Mouse (Mus musculus): ENCODE results near the gene Acsf3. TPM values are rescaled to one million over a fixed set of nuclear protein-coding genes. Genes with fewer than 3 reads are reported as not detected.

The Acsf3 gene
- total RNA-seq (2021): 10 to 100 TPM; 14.3 to 15.0 TPM
- long read RNA-seq, experiment 1, partial matches to known transcripts: 3 of 10 reads
- long read RNA-seq, experiment 1, other reads (novel, unspliced or antisense): 1 of 10 reads
- long read RNA-seq, experiment 2, partial matches to known transcripts: 0 of 9 reads
- long read RNA-seq, experiment 2, other reads (novel, unspliced or antisense): 3 of 9 reads

- peak; percentile 64 for DNase-seq
Observed at GRCm38 (mm10) chr8:122775285-122776155, at the start of gene Acsf3. Gene Acsf3 (plus strand): TSS chr8:122775486.

DNA sequence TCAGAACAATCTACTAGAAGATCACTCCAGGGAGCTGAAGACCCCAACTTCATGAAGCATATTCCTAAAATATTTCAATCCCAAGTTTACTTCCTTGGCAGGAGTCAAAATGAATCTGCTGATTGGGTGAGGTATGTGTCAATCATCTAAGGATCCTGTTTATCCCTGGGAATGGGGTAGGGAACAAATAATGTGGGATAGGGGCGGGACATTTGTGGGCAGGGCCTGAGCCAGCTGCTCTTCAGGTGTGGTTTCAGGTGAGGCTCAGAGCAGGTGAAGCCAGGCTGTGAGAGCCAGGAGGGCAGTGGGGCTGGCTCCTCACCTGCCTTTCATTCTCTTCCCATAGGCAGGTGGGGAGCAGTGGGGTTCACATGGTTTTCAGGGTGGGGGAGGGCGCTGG is 48.5 kb upstream of the Acsf3 start:
- no peak for DNase-seq

DNA sequence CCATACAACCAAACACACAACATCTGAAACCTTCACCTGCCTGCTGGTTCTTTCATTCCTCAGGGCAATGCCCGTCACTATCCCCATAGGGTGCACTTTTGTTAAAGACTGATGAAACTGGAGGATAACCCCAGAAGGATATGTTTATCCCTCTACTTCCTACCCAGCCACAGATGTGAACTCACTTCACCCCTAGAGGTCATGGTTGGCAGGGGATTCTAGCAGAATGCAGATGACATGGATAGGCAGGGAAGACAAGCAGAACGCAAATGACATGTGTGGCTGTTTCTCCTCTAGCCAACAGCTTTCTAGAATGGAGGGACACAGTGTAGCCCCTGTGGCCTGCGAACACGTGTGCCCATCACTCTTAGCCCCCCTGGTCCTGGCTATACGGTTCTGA is 47.9 kb upstream of the Acsf3 start:
- DNase-seq: no peak

- no peak for DNase-seq
Observed at GRCm38 (mm10) chr8:122728630-122729029, 46.7 kb upstream of the Acsf3 start.

GRCm38 (mm10) chr8:122735110-122735509 is 40.2 kb upstream of the Acsf3 start:
- no peak for DNase-seq

DNA sequence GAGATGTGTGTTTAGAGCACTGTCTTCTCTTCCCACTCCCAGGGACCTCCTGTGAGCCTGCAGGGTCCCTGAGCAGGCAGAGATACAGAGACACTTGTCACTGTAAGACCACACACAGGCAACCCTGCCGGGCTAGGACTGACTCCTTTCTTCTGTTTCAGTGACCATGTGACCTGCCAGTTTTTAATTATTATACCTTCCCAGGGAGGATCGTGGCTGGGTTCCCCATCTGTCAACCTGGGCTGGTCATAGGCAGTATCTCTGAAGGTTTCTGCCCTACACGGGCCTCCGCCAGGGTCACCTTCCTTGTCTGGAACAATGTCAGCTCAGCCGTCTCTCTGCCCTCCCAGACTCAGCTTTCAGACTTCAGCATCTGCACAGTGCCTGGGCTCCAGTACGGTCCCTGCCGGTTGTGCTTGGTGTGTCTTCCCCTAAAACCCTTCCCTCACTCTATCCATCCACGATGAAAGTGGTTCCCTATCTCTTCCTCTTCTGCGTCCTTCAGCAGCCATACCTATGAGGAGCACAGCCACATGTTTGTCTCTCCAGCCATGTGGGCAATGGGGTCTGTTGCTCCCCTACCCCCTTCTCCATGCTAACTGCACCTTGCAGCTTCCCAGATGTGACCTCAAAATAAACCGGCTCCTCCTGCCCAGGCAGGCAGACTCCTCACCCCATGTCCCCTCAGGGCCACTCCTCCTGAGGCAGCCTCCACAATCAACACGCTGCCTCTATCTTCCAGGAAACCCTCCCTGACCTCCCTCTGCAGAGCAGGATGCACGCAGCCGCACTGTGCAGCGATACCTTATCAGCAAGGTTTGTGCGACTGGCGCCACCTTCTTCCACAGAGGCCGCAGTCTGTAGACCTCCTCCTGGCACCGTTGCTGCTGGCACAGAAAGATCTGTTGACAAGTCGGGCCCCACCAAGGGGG is 39.5 kb upstream of the Acsf3 start:
- DNase-seq: no peak

DNA sequence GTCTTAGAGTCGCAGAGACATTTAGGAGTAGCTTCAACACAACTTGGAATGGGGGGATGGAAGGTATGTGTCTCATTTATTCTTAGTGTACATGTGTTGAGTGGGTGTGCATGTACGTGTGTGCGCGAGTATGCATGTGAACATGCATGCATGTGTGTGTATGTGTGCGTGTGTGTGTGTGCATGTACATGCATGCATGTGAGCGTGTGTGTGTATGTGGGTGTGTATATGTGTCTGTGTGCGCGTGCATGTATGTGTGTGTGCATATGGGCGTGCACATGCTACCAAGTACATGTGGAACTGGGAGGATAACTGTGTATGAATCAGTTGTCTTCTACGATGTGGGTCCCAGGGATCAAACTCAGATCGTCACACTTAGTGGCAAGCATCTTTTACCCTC is 38.7 kb upstream of the Acsf3 start:
- no peak for DNase-seq

GRCm38 (mm10) chr8:122737071-122737470 is 38.2 kb upstream of the Acsf3 start:
- no peak for DNase-seq

DNA sequence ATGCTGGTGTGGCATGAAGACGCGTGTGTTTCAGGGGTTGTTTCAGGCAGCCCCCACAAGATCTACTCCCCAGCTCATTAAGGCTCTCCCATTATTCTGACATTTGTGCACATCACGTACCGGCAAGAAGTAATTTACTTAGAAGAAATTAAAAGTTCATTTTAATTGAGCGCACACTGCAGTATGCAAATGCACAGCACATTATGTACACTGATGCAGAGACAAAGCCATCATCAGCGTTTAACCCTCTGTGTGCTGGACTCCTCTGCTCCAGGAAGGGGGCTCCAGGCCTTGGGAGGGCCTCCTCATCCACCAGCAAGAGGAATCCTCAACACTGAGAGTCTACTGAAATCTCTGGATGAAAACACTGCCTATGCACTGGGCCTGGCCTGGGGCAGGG is 37.4 kb upstream of the Acsf3 start:
- DNase-seq: no peak

GRCm38 (mm10) chr8:122739102-122739725 is 36.1 kb upstream of the Acsf3 start:
- no peak for DNase-seq

DNA sequence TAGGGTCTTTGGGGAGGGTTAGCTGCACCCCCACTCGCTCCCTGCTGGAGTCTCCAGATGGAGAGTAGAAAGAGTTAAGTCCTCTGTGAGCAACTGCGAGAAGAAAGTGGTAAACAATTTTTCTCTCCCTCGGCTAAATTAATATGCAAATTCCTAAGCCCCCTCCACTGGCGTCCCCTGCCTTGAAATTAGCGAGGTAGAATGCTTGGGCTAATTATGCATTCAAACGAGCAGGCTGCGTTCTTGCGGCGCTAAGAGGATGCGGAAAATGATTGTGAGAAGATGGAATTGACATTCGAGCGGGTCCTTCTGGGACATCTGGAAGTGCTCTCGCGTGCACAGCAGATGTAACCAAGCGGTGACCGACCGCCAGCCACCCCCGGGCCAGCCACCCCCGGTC is 32.8 kb upstream of the Acsf3 start:
- DNase-seq: no peak

- no peak for DNase-seq
Observed at GRCm38 (mm10) chr8:122745022-122745749, 30.1 kb upstream of the Acsf3 start.

GRCm38 (mm10) chr8:122745750-122746275 is 29.5 kb upstream of the Acsf3 start:
- no peak for DNase-seq

GRCm38 (mm10) chr8:122746439-122746838 is 28.8 kb upstream of the Acsf3 start:
- DNase-seq: no peak

GRCm38 (mm10) chr8:122747825-122748224 is 27.5 kb upstream of the Acsf3 start:
- no peak for DNase-seq

GRCm38 (mm10) chr8:122749333-122749958 is 25.8 kb upstream of the Acsf3 start:
- DNase-seq: no peak

DNA sequence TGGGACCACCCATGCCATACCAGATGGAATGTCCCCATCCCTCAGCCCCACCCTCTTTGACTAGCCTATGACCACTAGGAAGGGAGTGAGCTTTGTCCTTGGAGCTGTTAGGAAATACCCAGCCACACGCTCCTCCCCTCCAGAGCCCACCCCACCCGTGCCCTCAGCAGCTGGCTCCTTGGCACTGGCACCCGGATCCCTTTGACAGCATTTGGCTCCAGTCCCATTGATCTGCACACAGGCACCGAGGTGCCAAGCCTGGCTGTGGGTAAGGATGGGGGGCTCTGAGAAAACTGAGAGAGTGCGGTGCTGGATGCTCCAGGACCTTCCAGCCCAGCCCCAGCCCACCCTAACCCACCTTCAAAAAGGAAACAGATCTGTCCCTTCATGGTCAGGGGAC is 23.9 kb upstream of the Acsf3 start:
- peak; percentile 36 for DNase-seq

GRCm38 (mm10) chr8:122752111-122752721 is 23.1 kb upstream of the Acsf3 start:
- DNase-seq: no peak

DNA sequence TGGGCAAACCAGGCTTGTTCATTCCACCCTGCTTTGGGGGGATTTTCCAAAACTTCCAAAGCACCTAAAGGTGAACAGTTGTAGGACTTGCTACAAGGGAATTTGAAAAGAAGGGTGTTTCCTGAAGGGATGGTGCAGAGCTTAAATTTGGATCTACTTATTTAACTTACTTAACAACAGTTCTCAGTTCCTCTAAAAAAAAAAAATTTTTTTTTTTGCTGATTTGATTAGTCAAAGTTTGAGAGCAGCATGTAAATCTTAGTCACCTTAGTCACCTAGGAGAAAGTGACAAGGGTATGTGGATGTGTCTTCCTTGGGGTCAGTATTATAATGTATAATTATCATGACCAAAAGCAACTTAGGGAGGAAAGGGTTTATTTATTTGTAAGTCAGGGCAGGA is 16.7 kb upstream of the Acsf3 start:
- DNase-seq: no peak

GRCm38 (mm10) chr8:122760116-122760515 is 15.2 kb upstream of the Acsf3 start:
- no peak for DNase-seq
